Mouse (Mus musculus) 416B (cell line): ENCODE measurements around the gene Me1.

Experiments
- DNase-seq: peaks from one replicate; pipeline ENCODE4 v3.0.0; 2011; ENCODE audit warnings: low read depth

Gene Me1

DNA sequence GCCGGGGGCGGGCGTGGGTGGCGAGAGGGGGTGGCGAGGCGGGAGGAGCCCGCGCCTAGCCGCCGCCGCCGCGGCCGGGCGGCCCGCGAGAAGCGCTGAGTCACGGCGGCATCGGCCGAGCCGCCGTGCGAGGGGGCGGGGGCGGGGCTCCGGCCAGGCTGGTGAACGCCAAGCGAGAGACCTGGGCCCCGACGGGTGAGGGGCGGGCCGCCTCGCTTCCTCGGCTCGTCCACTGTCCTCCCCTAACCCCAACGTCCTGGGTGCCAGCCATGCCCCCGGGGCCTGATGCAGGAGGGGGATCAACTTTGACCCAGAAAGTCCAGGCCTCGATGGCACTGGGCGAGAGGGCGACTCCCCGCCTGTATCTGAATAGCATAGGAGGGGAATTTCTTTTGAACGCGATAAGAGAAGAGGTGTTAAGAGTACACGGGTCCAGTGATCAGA is at the start of gene Me1:
Gene Me1, minus strand, starts transcription at position 136 of the 444 bp plus-strand sequence.
- DNase-seq: no peak

GRCm38 (mm10) chr9:86744041-86744440 is 48.3 kb upstream of the Me1 start:
- DNase-seq: no peak

- DNase-seq: no peak
Measured at GRCm38 (mm10) chr9:86742959-86743911, 47.5 kb upstream of the Me1 start, which contains the start of gene Prss35. Prss35 (plus strand) TSS chr9:86743649.

- DNase-seq: no peak
Measured at GRCm38 (mm10) chr9:86739971-86740370, 44.2 kb upstream of the Me1 start.

GRCm38 (mm10) chr9:86738801-86739200 is 43.0 kb upstream of the Me1 start:
- no peak for DNase-seq

DNA sequence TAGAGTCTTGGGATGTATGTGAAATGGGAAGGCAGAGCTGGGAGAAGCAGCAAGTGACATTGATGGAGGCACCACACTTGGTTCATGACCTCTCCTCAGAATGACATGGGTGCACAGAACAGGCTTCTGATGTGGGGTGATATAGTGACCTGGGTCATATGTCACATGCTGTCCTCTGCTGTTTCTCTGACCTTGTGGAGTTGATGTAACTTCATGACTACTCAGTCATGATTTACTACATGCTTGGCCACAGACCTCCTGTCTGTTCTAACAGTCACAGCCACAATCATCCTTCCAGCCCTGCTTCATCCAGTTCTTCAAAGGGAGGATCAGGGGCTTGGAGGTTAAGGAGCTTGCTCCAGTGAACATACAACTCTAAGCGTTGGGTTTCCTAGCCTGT is 42.3 kb upstream of the Me1 start:
- no peak for DNase-seq

- no peak for DNase-seq
Measured at GRCm38 (mm10) chr9:86736991-86737390, 41.2 kb upstream of the Me1 start.

DNA sequence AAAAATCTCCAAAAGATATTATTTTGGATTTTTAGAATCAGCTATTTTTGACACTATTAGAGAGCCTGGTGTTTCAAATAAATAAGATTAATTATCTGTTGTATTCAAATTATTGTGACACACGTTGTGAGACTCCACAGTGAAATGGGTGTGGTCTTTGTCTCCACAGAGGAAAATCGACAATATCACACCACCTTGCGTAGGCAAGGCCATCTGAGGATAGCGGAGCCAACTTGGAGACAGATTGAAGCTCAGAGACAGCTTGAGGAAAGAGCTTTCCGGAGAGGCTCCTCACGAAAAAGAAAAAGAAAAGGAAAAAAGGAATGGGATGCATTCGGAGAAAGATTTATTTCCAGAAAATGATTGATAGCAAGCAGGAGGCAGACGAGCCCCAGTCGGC is 39.0 kb upstream of the Me1 start:
- no peak for DNase-seq

- no peak for DNase-seq
Measured at GRCm38 (mm10) chr9:86734357-86734756, 38.6 kb upstream of the Me1 start.

DNA sequence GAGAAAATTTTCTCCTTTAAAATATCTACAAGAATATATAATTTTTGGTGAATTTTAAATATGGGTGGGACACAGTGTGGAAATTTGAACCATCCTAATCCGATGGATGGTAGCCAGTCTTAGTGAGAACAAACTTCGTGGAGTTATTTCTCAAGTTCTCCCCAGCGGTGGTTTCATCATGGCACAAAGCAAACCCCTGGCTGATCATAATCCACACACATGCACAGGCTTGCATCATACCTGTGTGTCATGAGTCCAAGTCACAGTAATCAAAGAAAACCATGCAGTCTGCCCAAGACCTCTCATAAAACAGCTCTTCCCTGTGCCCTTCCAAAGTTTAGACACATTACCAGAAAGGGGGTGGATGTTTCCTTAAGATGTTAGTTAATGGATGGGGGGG is 34.1 kb upstream of the Me1 start:
- no peak for DNase-seq

DNA sequence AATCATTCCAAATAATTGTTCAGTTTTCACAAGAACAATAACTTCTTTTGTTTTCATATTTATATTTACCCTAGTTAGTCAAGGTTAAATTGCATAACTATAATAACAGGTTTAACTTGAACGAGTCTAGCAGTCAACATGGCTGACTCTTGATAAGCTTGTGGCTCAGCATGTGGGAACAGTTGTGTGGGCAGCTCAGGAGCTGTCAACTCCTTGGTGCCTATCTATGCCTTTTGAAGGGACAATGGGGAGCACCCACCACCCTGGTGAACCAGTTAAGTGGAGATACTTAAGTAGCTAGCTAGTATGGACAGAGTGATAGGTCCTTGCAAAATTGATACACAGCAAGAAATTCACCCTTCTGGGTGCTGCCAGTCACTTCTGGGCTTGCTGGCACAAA is 33.3 kb upstream of the Me1 start:
- no peak for DNase-seq

- DNase-seq: no peak
Measured at GRCm38 (mm10) chr9:86728214-86728814, 32.6 kb upstream of the Me1 start.

DNA sequence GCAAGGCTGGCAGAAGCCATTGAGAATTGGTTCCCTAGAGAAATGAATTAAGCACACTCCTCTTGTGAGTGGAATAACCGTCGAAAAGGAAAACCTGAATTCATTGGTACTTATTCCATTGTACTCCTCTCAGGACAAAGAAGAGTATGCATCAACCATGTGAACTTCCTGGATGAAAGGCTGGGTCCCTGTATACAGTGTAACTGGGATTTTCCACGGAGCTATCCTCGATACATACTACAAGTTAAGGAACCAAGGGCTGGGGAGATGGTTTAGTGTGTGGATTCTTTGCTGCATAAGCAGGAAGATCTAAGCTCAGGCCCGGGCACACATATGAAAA is 30.6 kb upstream of the Me1 start:
- no peak for DNase-seq

- no peak for DNase-seq
Measured at GRCm38 (mm10) chr9:86725604-86726380, 30.0 kb upstream of the Me1 start.

- DNase-seq: no peak
Measured at GRCm38 (mm10) chr9:86725066-86725465, 29.3 kb upstream of the Me1 start.

DNA sequence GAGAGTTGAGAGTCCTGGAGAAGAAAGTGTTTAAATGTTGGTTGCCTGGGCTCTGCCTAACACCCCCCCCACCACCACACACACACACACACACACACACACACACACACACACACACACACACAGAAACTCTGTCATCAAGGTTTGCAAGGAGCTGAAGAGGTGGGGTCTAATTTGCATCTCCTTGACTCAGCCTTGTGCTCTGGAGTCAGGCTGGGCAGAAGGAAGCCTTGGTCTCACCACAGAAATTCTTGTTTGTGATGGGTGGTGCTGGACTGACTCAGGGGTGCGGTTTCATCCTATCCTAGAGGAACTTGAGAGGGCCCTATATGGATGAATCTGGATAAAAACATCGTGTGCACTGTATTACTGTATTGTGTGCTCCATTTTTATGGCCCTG is 25.0 kb upstream of the Me1 start:
- no peak for DNase-seq

- DNase-seq: no peak
Measured at GRCm38 (mm10) chr9:86720227-86720626, 24.5 kb upstream of the Me1 start.

- DNase-seq: no peak
Measured at GRCm38 (mm10) chr9:86717119-86717518, 21.4 kb upstream of the Me1 start.

- no peak for DNase-seq
Measured at GRCm38 (mm10) chr9:86716540-86716939, 20.8 kb upstream of the Me1 start.

- no peak for DNase-seq
Measured at GRCm38 (mm10) chr9:86714089-86714488, 18.3 kb upstream of the Me1 start.

- no peak for DNase-seq
Measured at GRCm38 (mm10) chr9:86712648-86713047, 16.9 kb upstream of the Me1 start.

DNA sequence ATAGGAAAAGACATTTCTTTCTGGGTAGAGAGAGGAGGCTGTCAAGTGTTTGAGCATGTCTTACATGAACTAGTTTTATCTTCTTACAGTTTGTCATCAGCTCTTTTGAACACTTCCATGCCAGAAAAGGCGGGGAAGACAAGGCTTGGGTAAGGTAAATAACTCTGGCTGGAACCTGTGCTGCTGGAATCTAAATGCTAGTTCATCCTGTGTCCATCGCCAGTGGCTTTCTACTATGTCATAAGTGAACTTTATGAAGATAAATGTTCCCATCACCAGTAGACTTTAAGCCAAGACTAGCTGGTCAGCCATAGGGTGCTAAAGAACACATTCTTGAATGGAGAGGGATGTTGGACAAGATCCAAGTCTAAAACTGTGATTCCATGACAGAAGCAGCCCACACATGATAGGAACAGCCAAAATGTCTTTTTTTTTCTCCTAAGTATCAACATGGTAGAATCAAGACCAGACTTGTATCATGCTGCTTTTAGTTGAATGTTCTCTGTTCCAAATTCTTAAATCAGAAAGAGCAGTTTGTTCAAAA is 14.4 kb upstream of the Me1 start:
- DNase-seq: no peak
